Mouse (Mus musculus) monocyte, adult 5-6 weeks (primary cell): ENCODE results near the gene Lancl1. TPM values are rescaled to one million over a fixed set of nuclear protein-coding genes. Genes with fewer than 3 reads are reported as not detected.

ENCODE experiments used
- ATAC-seq: fragments of 153-309, 156-312 bp; replicated peaks from 2 replicates; pipeline ENCODE4 v1.8.0; 2017; ENCODE audit warnings: mild to moderate bottlenecking; ENCODE audit not compliant: low TSS enrichment, insufficient number of reproducible peaks, severe bottlenecking, poor library complexity, low FRiP score
- total RNA-seq: library from RNA; stranded (forward); fragments of 200-1000, 200-491, 200-594 nt; gene quantifications from 3 replicates; pipeline ENCODE4 v1.2.3, GENCODE M21; 2017

Gene Lancl1
- total RNA-seq, 1 experiment from 2014 or later: 19.4 TPM

- ATAC-seq: no peak
Observed at GRCm38 (mm10) chr1:66960536-66961243, 78.0 kb downstream of the Lancl1 start.

GRCm38 (mm10) chr1:66957361-66957760, 81.3 kb downstream of the Lancl1 start:
- no peak for ATAC-seq

GRCm38 (mm10) chr1:66951086-66951485, 87.6 kb downstream of the Lancl1 start:
- ATAC-seq: no peak

Other genes starting within 250 kb of the Lancl1 start
- 15.6 to 25.1 TPM (median 23.7 TPM) in 3 replicates for gene Kansl1l, start 221.3 kb downstream of the Lancl1 start, total RNA-seq
- gene Acadl, start 175.6 kb downstream of the Lancl1 start, total RNA-seq: 28.7 to 44.7 TPM (median 42.2 TPM) in 3 replicates
- gene Myl1, start 93.5 kb downstream of the Lancl1 start, total RNA-seq: not detected in 3 replicates
- not detected in 3 replicates for gene Cps1, start 84.2 kb upstream of the Lancl1 start, total RNA-seq